Mouse (Mus musculus) ZHBTc4 (cell line): ENCODE data around the gene Nrde2.

Source experiments
- DNase-seq: peaks from one replicate; pipeline ENCODE4 v3.0.0-alpha.2; 2011; ENCODE audit warnings: low read depth, low spot score

The Nrde2 gene

DNA sequence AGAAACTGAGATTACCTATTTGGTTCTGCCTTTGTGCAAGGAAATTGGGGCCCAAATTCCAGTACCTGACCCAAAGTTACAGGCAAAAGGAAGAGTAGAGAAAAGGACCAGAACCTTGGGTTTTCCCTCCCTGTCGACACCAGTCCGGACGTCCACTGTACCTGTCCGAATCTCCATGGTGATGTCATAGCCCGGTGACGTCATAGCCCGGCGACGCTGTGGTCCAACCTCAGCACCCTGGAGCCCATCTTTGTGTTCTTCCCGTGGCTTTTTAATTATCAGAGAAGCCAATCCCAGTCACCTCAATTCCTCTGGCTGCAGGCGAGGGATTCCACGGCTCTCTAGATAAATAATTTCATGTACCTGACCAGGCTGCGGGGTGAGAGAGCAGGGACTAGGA, 21.3 kb upstream of the Nrde2 start:
- peak; percentile 89 for DNase-seq

DNA sequence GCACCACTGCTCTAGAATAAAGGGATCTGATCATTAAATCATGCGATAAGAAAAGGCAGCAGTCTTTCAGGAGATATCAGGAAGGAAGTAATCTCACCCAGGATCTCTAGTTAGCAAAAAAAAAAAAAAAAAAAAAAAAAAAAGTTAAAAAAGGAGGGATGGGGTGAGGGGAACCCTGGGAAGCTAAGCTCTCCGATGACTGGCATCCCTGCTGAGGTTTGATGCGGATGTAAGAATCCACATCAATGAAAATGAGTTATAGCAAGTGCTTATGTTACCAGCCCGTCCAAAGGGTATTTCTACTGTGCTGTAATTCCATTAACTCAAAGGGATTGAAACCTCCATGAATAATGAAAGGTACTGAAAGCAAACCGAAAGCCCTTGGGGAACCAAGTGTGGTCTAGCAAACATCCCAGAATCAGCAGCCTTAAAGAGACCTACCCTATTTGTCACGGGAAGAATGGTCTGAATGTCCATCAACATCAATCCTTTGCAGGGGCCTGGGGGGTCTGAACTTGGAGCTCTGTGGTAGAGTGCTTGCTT, 19.5 kb upstream of the Nrde2 start:
- DNase-seq: no peak

DNA sequence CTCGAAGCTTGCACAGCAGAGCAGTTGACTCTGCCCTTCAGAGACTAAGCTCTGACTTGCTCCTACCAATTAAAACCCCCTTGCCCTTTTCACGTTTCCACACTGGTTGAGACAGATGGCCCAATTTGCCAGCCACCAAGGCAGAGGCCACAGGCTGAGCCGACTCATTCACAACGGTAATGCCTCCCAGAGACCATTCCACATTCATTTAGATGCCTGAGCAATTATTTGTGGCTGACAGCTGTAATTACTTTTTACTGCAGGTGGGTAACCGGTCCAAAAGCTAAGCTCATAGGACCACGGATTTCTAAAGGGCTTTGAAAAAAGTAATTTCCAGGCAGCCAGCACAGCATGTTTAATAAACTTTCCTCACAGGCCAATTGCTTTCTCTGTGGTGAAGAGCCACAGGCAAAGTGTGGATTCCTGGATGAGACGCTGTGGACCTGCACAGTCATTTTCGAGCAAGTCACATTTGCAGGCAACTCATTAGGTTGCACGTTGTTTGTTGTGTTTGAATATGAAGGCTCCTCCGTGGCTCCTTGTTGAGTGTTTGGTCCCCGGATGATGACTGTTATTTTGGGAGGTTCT, 17.1 kb upstream of the Nrde2 start:
- no peak for DNase-seq

DNA sequence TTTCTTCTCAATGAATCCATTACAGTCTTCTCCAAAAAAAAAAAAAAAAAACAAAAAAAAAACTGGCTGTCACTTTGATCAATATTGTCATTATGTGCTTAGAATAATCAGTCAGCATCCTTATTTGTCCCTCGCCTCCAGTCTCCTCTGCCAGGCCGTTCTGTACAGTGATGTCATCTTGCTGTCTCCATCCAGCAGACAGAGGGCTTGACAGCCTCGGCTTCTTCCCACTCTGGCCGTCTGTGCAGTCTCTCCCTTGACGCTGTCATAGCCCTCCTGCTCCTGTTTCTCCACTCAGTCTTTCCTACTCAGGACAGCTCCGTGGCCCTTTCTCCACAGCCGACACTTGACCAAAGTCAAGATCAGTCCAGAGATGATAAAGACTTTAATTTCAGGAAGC, 13.0 kb upstream of the Nrde2 start:
- DNase-seq: no peak

DNA sequence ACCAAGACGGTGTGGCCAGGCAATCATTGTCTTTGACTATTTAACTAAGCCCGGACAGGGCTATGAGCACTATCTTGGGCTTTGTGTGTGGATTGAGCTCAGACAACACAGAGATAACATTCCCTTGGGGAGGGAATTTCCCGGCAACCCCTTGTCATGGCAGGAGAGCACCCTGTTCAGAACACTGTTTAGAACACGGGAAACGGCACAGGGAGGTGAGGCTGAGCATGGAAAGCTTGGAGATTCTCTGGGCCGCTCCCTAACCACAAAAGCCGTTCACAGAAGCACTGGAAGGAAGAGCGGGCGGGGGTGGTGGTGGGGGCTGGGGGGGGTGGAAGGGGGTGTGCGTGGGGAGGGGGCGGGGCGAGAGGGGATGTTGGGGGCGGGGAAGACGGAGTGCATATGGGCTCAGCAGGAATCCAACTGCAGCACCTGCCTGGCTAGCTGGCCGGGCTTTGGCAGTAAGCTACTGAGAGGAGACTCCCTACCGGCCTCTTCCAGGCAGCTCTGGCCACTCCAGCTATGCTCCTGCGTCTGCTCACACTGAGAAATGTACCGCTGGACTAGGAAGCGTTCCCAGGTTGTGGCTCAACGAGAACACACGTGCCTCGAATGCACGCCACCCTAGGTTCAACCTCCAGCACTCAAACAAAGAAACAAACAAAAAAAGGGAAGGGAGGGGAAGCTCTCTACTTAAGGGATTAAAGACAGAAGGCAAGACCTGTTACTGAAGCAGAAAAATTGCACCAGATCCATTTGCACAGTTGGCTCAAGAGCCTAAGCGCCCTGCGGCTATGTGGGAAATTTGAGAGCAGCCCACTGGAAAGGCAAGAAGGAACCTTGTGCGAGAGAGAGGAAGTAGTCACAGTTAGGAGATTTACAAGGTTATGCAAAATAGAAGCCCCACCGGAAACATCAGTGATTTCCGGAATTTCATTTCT, 8.7 kb upstream of the Nrde2 start:
- peak; percentile 85 for DNase-seq

DNA sequence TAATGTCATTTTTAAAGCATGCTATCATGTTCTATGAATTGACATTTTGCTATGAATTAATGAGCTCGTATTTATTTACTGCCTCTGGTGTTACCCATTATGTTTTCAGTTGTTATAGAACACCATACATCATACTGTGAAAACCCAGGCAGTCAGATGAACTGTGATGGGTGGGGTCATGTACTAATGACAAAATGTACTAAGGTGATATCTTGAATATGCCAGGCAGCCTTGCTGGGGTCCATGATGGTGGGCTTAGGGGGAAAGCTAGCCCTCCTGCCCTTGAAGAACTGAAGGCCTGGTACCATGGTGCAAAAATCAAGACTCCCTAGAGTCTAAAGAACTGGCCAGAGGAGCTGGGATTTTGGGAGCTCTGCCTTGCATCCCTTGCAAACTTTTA, 8.0 kb upstream of the Nrde2 start:
- DNase-seq: no peak

DNA sequence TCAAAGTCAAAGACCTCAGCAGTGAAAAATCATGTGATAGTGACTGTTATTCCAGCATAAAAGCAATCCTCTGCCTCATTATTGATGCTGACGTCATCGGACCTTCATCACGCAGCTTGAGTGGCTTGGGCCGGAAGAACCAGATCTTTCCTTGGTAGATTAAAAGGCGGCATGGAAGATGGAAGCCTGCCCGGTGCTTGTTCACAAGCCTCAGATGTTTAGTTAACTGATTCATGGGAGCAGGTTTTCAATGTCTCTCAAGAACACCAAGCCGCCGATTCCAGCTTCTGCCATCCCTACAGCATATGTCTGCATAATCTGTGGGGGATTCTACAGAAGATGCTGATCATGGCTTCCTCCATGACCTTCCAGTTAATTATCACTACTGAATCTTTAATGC, 7.5 kb upstream of the Nrde2 start:
- DNase-seq: no peak

DNA sequence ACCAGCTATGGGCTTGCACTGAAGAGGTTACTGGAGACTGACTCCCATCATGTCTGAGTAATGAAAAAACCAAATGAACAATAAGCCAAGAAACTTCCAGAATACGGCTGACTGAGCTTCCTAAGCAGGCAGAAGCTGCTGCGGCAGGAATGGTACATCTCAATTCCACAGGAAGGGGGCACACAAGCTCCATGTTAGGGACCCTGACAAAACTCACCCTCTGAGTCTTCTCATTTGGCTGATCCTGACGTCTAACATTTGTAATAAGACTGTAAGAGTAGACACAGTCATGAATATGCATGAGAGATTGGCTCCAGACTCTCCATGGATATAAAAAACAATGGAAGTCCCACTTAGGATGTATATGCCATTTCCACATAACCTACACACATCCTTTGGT, 6.7 kb upstream of the Nrde2 start:
- peak; percentile 57 for DNase-seq

DNA sequence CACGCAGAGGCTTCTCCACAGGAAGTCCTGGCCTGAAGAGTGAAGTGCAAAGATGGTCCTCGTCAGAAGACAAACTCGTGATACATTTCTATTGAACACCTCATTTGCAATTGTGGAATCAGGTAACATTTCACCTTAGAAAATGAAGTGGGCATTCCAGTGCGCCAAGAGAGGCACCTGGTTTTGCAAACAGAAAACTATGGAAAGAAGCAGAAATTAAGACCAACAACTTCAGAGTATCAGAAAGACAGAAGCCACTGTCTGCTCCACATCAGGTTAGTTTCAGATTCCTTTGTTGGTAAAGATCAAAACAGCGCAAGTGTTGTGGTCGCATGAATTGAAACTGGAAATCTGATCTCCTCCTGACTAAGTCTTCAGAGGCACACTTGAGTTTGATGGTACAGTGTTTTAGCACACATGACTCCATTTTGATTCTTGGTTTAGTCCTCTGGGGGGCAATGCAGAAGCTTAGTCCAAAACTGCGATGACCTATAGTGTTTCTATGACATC, 5.6 kb upstream of the Nrde2 start:
- DNase-seq: no peak

DNA sequence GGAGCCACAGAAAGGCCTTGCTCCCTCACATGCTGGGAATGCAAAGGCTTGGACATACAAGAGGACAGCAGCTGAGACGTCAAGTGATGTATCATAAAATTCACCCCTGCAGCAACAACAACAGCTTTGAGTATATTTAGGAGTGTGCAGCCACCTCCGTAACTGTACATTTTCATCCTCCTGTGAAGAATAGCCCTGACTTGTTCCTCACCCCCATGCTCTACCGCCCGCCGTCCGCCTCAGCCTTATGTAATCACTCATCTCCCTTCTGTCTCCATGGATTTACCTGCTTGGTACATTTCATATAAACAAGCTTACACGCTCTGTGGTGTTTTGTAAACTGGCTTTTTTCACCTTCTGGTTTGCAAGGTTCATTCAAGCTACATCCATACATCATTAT, 7.0 kb downstream of the Nrde2 start:
- DNase-seq: no peak

DNA sequence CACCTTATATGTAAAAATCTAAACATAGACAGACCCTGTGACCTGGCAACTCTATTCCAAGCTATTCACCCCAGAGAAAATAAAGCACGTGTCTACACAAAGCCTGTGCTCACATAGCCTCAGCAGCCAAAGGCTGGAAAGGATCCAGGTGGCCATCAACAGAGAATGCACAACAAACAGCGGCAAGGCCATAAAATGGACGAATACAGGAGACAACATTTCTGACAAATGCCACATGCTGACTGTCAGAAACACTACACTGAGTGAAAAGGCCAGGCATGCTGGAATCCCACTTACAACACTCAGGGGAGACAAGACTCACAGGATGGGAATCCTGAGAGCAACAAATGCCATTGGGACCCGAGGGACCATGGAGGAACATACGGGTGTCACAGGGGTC, 15.2 kb downstream of the Nrde2 start:
- DNase-seq: no peak

DNA sequence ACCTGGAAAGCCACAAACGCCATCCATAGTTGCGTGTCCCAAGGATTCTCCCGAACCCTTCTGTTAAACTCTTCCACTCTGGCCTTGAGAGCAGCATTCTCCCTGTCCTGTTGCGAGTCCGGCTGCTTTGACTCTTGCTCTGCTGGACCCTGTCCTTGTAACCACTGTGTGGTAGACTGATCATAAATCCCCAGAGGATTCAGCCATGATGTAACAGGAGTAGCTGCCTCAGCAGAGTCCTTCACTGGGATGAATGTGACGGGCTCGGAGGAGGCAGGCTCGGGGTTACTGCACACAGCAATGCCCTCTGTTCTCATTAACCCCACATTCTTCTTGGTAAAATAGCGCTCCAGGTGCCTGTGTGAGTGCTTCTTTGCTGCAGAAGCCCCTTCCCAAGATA, 15.7 kb downstream of the Nrde2 start:
- no peak for DNase-seq

DNA sequence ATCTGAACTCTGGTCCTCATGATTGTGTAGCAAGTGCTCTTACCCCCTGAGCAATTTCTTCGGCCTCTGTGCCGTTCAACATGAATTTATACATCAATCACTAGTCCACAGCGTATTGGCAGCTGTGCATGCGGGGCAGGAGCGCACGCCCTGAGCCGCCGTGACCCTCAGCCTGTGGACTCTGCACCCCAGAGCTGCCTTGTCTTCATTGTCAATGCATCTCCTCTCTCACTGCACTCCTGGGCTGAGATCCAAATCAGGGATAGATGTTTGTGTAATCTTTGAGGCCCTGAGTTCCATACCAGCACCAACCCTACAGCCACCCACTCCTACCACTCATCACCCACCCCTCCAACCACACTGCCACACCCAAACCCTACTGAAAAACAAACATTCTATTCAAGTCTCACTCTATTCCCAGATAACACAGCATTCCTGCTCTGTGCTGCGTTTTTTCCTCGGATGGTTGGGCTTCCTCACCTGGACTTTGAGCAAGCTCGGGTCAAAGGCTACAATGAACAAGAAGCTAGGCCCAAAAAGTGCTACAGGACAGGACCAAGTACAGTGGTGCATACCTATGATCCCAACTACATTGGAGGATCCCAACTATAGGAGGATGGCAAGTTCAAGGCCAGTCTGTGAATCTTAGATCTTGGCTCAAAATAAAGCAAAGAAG, 16.5 kb downstream of the Nrde2 start:
- DNase-seq: no peak

DNA sequence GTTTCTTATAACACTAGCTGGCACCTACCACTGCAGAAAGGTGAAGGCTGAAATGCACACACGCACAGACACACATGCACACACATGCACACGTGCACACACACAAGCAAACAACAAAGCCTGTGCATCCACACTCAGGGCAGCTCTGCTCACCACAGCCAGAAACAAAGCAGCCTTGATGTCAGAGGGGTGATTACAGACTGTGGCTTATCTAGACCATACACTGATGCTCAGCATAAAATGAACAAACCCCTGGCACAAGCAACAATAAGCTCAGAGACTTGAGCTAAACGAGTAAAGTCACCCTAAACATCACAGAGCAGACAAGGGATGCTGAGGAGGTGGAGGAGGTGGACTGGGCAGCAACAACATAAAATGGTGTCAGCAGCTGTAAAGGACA, 24.3 kb downstream of the Nrde2 start:
- DNase-seq: no peak

DNA sequence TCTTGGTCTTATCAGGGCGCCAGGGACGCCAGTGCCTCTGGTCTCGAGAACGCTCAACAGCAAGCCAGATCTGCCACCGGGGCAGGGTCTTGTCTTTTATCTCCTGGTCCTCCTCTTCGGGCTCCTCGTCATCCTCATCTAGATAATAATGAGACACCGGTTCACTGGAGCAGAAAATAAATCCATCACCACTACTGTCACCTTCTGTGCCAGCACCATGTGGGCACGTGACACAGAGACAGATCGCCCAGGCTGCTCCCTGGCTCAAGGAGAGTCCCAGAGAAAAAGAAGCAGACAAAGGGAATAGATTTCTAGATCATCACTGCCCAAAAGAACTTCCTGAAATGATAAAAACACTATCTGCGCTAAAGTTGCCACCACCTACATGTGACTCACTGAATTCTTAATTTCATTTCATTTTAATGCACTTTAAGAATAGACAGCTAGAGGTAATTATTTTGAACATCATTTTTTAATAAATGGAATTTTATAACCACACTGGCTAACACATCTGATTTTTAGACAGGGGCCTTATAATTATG, 25.0 kb downstream of the Nrde2 start:
- no peak for DNase-seq

DNA sequence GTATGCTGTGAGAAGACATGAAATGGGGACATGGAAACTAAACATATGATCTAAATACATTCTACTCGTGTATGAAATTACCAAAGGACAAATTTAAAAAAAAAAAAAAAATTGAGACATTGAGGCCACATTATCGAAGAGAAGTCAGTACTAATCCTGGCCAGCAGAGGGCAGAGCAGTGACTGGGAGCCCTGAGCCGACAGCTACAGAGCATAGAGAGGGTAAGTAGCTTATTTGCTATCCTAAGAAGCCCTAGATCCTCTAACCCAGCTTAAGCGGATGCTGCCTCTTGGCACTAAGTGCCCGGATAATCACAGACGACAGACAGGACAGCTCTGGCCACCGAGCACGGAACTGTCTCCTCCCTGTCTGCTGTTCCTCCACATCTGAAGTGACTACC, 27.8 kb downstream of the Nrde2 start:
- peak; percentile 80 for DNase-seq

DNA sequence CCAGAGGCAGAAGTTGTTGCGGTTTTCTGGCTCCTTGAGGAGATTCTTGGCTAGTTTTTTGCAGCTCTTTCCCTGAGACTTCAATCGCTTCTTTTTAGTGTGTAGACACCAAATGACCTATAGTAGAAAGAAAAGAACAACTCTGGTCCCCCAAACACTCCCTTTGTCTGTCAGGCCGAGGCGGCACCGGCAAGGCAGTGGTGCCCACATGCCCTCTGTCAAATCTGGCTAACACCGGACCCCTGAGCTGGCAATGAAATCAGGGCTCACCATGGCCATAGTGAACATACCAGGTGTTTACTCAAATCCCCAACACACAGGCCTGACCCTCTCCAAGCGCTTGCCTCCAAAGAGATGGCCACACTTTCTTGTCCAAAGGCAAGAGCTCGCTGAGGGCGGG, 28.3 kb downstream of the Nrde2 start:
- no peak for DNase-seq

DNA sequence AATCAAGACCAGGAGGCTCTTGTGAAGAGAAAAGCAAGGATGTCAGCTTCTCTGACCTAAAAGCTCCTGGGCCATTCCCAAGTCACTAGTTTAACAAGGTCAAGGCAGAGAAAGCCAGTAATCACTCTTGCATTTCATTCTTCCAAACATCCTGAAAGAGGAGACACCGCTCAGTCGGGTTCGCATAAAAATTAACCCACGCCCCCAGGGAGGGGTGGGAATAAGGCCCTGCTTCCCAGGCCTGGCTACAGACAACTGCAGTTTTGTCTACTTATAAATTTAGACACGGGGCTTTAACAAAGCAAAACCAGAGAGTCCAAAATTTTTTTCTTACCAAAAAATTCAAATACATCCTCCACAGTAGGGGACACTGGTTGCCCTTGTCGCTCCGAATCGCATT, 30.5 kb downstream of the Nrde2 start:
- no peak for DNase-seq

DNA sequence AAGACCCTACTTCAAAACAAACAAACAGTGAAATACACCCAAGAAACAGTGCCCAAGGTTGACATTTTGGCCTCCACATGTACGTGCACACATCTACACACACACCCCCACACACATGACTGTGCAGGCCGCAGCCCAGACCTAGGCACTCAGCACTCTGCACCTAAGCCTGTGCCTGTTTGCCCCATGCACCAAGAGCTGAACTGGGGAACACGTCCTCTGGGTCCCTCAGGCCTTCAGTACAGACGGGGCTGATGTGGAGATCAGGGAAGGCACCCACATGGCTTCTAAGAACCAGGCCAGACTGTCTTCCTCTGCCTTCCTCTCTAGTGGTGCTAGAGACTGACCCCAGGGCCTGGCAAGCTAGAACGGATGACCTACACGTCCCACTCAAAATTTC, 30.9 kb downstream of the Nrde2 start:
- no peak for DNase-seq

DNA sequence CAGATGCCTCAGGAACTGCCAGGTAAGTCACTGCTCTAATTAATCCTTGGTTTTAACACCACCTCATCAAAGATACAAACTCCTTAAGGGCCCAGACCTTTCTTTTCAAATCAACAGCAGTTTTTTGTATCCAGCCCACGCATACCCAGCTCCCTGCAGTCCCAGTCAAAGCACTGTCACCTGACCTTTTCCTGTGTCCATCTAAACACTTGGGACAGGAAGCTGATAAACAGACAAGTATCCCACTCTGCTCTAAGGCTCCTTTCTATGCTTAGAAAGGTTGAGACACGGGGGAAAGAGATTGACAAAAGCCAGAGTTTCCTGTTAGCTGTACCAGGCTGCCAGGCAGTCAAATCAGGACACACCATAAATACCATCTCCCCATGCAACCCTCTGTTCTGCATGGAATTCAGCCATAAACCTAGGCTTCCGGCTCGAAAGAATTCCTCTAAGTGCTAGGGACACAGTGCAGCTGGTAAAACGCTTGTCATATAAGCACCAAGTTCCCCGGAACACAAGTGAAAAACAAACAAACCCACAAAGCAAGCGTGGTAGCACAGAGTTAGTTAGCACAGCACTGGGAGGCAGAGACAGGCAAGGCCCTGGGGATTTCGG, 31.5 kb downstream of the Nrde2 start:
- no peak for DNase-seq
